Mouse (Mus musculus) heart, adult 2 months (tissue): ENCODE results near the gene Olfr705. TPM values are rescaled to one million over a fixed set of nuclear protein-coding genes. Genes with fewer than 3 reads are reported as not detected.

Experiments used
- DNase-seq, 2 experiments: peaks; one replicate each; pipeline ENCODE4 v3.0.0; 2021
- H3K27ac ChIP-seq: fragments of 200-600 bp; 2 replicates; pipeline ENCODE4 v1.8.1; 2022
- H3K27me3 ChIP-seq: fragments of 200-500 bp; 2 replicates; pipeline ENCODE4 v1.6.1; 2012; ENCODE audit warnings: mild to moderate bottlenecking, low read length, inconsistent platforms, mixed read lengths; ENCODE audit not compliant: control insufficient read depth, insufficient read depth
- H3K36me3 ChIP-seq: fragments of 200-500 bp; 2 replicates; pipeline ENCODE4 v1.6.1; 2012; ENCODE audit warnings: low read length, inconsistent platforms; ENCODE audit not compliant: control insufficient read depth, insufficient read depth
- H3K4me1 ChIP-seq: fragments of 200-500 bp; 2 replicates; pipeline ENCODE4 v1.6.1; 2011; ENCODE audit warnings: low read length; ENCODE audit not compliant: control insufficient read depth, insufficient read depth
- H3K4me3 ChIP-seq: fragments of 200-600 bp; 2 replicates; pipeline ENCODE4 v1.8.1; 2022
- H3K79me2 ChIP-seq: fragments of 200-500 bp; replicated peaks from 2 replicates; pipeline ENCODE4 v1.6.1; 2012; ENCODE audit warnings: mild to moderate bottlenecking, inconsistent platforms, low read length, moderate library complexity, mixed read lengths; ENCODE audit not compliant: control insufficient read depth, insufficient read depth
- H3K9ac ChIP-seq: fragments of 200-500 bp; 2 replicates; pipeline ENCODE4 v1.6.1; 2012; ENCODE audit warnings: low read depth, mild to moderate bottlenecking, control low read depth, inconsistent platforms, low read length, mixed read lengths
- CTCF ChIP-seq: fragments of 200-600 bp; IDR thresholded peaks from 2 replicates; pipeline ENCODE4 v1.8.1; 2022; ENCODE audit warnings: antibody characterized with exemption, mild to moderate bottlenecking, moderate library complexity
- EP300 ChIP-seq: fragments of 200-500 bp; IDR thresholded peaks from 2 replicates; pipeline ENCODE4 v1.6.1; 2011; ENCODE audit warnings: low read depth, low read length, control low read depth; ENCODE audit not compliant: insufficient read depth
- POLR2A ChIP-seq: fragments of 200-500 bp; IDR thresholded peaks from 2 replicates; pipeline ENCODE4 v1.6.1; 2011; ENCODE audit warnings: mild to moderate bottlenecking, low read depth, low read length, control low read depth; ENCODE audit not compliant: insufficient read depth
- WGBS: fragments of 180-500 bp; shearing (Covaris S2); methylation state at CpG from one replicate; pipeline ENCODE4 v1.1.7; 2018; 5-methylcytosine and 5-hydroxymethylcytosine counted together
- intact Hi-C: fragments of 180-260 bp; cut with DNase I; formaldehyde crosslinking; loops from one replicate; pipeline ENCODE4 v1.15.1; 2025
- polyA plus RNA-seq: library from polyadenylated mRNA; depleted of rRNA; stranded (reverse); fragments of >200 nt; gene quantifications from 2 replicates; pipeline ENCODE4 v1.2.3, GENCODE M21; 2012; rRNA removed
- total RNA-seq, 2 experiments: library from RNA; stranded (reverse); gene quantifications; 2 replicates each; pipeline ENCODE4 v1.2.3; 2021

Gene Olfr705
- total and polyA plus RNA-seq, 3 experiments = not detected

- H3K27me3 ChIP-seq = no peaks in the 10 kb centered on the region
- H3K9ac ChIP-seq = no peak within 1 kb of the TSS
- H3K79me2 ChIP-seq = no peaks in the 10 kb centered on the region
- no peaks in the 10 kb centered on the region for H3K36me3 ChIP-seq
- intact Hi-C loops = no loop called here
- no peak within 1 kb of the TSS for H3K4me3 ChIP-seq
- H3K27ac ChIP-seq = no peak within 1 kb of the TSS
- no peak for DNase-seq
- TF ChIP-seq POLR2A (no peak), EP300 (no peak)
- 48% methylated on average over 2 of the region's 2 CpGs for WGBS
- H3K4me1 ChIP-seq = no peaks in the 10 kb centered on the region
These were observed 33.6 kb downstream of the Olfr705 start, which contains the start of gene Olfr703 for GRCm38 (mm10) chr7:106843060-106843459. Olfr703 (plus strand) TSS chr7:106843360.

GRCm38 (mm10) chr7:106833793-106834192, 42.9 kb downstream of the Olfr705 start, which contains the start of gene Olfr702:
Olfr702 (minus strand) TSS chr7:106833893.
- intact Hi-C loops = no loop called here
- no peak for DNase-seq
- no peak for TF ChIP-seq EP300
- no peak for TF ChIP-seq POLR2A
- TF ChIP-seq CTCF = no peak
- Histone ChIP-seq H3K4me1 (no peaks in the 10 kb centered on the region), H3K27ac (no peak within 1 kb of the TSS), H3K27me3 (no peaks in the 10 kb centered on the region), H3K4me3 (no peak within 1 kb of the TSS), H3K36me3 (no peaks in the 10 kb centered on the region), H3K79me2 (no peaks in the 10 kb centered on the region), H3K9ac (no peak within 1 kb of the TSS)

Other genes starting within 250 kb of the Olfr705 start
- not detected for gene Olfr693, start 196.3 kb downstream of the Olfr705 start, total RNA-seq
- gene Olfr693, start 196.3 kb downstream of the Olfr705 start, polyA plus RNA-seq = not detected in 2 replicates
- not detected for gene Olfr694, start 185.1 kb downstream of the Olfr705 start, total RNA-seq
- gene Olfr694, start 185.1 kb downstream of the Olfr705 start, polyA plus RNA-seq = not detected in 2 replicates
- not detected for gene Olfr695, start 160.5 kb downstream of the Olfr705 start, total RNA-seq
- gene Olfr695, start 160.5 kb downstream of the Olfr705 start, polyA plus RNA-seq = not detected in 2 replicates
- gene Olfr697, start 134.4 kb downstream of the Olfr705 start, total RNA-seq = not detected
- gene Olfr697, start 134.4 kb downstream of the Olfr705 start, polyA plus RNA-seq = not detected in 2 replicates
- not detected for gene Olfr698, start 121.5 kb downstream of the Olfr705 start, total RNA-seq
- not detected in 2 replicates for gene Olfr698, start 121.5 kb downstream of the Olfr705 start, polyA plus RNA-seq
- not detected for gene Olfr699, start 83.7 kb downstream of the Olfr705 start, total RNA-seq
- gene Olfr699, start 83.7 kb downstream of the Olfr705 start, polyA plus RNA-seq = not detected in 2 replicates
- not detected for gene Olfr700, start 68.1 kb downstream of the Olfr705 start, total RNA-seq
- gene Olfr700, start 68.1 kb downstream of the Olfr705 start, polyA plus RNA-seq = not detected in 2 replicates
- not detected for gene Olfr701, start 62.8 kb downstream of the Olfr705 start, total RNA-seq
- gene Olfr701, start 62.8 kb downstream of the Olfr705 start, polyA plus RNA-seq = not detected in 2 replicates
- not detected for gene Olfr702, start 43.0 kb downstream of the Olfr705 start, total RNA-seq
- not detected in 2 replicates for gene Olfr702, start 43.0 kb downstream of the Olfr705 start, polyA plus RNA-seq
- not detected for gene Olfr703, start 33.5 kb downstream of the Olfr705 start, total RNA-seq
- not detected in 2 replicates for gene Olfr703, start 33.5 kb downstream of the Olfr705 start, polyA plus RNA-seq
- gene Olfr704, start 13.7 kb downstream of the Olfr705 start, total RNA-seq = not detected
- not detected in 2 replicates for gene Olfr704, start 13.7 kb downstream of the Olfr705 start, polyA plus RNA-seq
- not detected for gene Olfr706, start 11.3 kb upstream of the Olfr705 start, total RNA-seq
- gene Olfr706, start 11.3 kb upstream of the Olfr705 start, polyA plus RNA-seq = not detected in 2 replicates
- gene Olfr707, start 24.4 kb upstream of the Olfr705 start, total RNA-seq = not detected
- gene Olfr707, start 24.4 kb upstream of the Olfr705 start, polyA plus RNA-seq = not detected in 2 replicates
- not detected for gene Olfr1532-ps1, start 31.1 kb upstream of the Olfr705 start, total RNA-seq
- gene Olfr1532-ps1, start 31.1 kb upstream of the Olfr705 start, polyA plus RNA-seq = not detected in 2 replicates
- not detected for gene Olfr709-ps1, start 55.3 kb upstream of the Olfr705 start, total RNA-seq
- not detected in 2 replicates for gene Olfr709-ps1, start 55.3 kb upstream of the Olfr705 start, polyA plus RNA-seq
- gene Olfr710, start 71.4 kb upstream of the Olfr705 start, total RNA-seq = not detected
- not detected in 2 replicates for gene Olfr710, start 71.4 kb upstream of the Olfr705 start, polyA plus RNA-seq
- not detected for gene Olfr6, start 87.0 kb upstream of the Olfr705 start, total RNA-seq
- not detected in 2 replicates for gene Olfr6, start 87.0 kb upstream of the Olfr705 start, polyA plus RNA-seq
- gene Olfr711, start 98.6 kb upstream of the Olfr705 start, total RNA-seq = not detected
- gene Olfr711, start 98.6 kb upstream of the Olfr705 start, polyA plus RNA-seq = not detected in 2 replicates
- gene Olfr2, start 129.2 kb upstream of the Olfr705 start, total RNA-seq = not detected
- not detected in 2 replicates for gene Olfr2, start 129.2 kb upstream of the Olfr705 start, polyA plus RNA-seq
- gene Olfr713, start 154.3 kb upstream of the Olfr705 start, total RNA-seq = not detected
- not detected in 2 replicates for gene Olfr713, start 154.3 kb upstream of the Olfr705 start, polyA plus RNA-seq
- not detected for gene Olfr714, start 194.1 kb upstream of the Olfr705 start, total RNA-seq
- not detected in 2 replicates for gene Olfr714, start 194.1 kb upstream of the Olfr705 start, polyA plus RNA-seq
- not detected for gene Olfr17, start 216.3 kb upstream of the Olfr705 start, total RNA-seq
- gene Olfr17, start 216.3 kb upstream of the Olfr705 start, polyA plus RNA-seq = not detected in 2 replicates
- gene Olfr715b, start 233.5 kb upstream of the Olfr705 start, total RNA-seq = not detected
- gene Olfr715b, start 233.5 kb upstream of the Olfr705 start, polyA plus RNA-seq = not detected in 2 replicates